Mouse (Mus musculus) MEL (cell line): Measurements from ENCODE around the gene Cenpb. TPM values are rescaled to one million over a fixed set of nuclear protein-coding genes. Genes with fewer than 3 reads are reported as not detected.

Experiments used
- DNase-seq: peaks from one replicate; pipeline ENCODE4 v3.0.0; 2011; ENCODE audit warnings: low read depth, low spot score
- H3K27ac ChIP-seq: 2 replicates; pipeline ENCODE4 v1.5.1; 2012; ENCODE audit warnings: low read depth, mild to moderate bottlenecking, control low read depth, low read length, moderate library complexity; ENCODE audit not compliant: control insufficient read depth
- H3K27me3 ChIP-seq, 2 experiments: fragments of 150-350 bp in 1 of 2; sonication (generic) in 1 of 2; 2 replicates each; pipeline ENCODE4 v1.6.1; 2012; ENCODE audit warnings: low read length in 2 of 2, mild to moderate bottlenecking in 2 of 2, improper control_type of control experiment in 1 of 2, moderate library complexity in 1 of 2; ENCODE audit not compliant: insufficient read depth in 2 of 2, control insufficient read depth in 1 of 2
- H3K36me3 ChIP-seq, 2 experiments: 2 replicates each; pipeline ENCODE4 v1.6.1; 2012 to 2014; ENCODE audit warnings: low read length in 2 of 2, improper control_type of control experiment in 1 of 2, inconsistent platforms in 1 of 2, mild to moderate bottlenecking in 1 of 2; ENCODE audit not compliant: insufficient read depth in 2 of 2, control insufficient read depth in 1 of 2
- H3K4me1 ChIP-seq, 2 experiments: fragments of 150-350 bp in 1 of 2; sonication (generic) in 1 of 2; 2 replicates each; pipeline ENCODE4 v1.6.1; 2012; ENCODE audit warnings: low read length in 2 of 2, improper control_type of control experiment in 1 of 2, mild to moderate bottlenecking in 1 of 2; ENCODE audit not compliant: insufficient read depth in 2 of 2, control insufficient read depth in 1 of 2
- H3K4me3 ChIP-seq, 2 experiments: fragments of 150-350 bp in 1 of 2; sonication (generic) in 1 of 2; 2 replicates each; pipeline ENCODE4 v1.5.1; 2012; ENCODE audit warnings: low read depth in 2 of 2, low read length in 2 of 2, mild to moderate bottlenecking in 2 of 2, moderate library complexity in 2 of 2, control low read depth in 1 of 2, improper control_type of control experiment in 1 of 2; ENCODE audit not compliant: control insufficient read depth in 1 of 2, insufficient read depth in 1 of 2
- H3K79me2 ChIP-seq: 2 replicates; pipeline ENCODE4 v1.6.1; 2012; ENCODE audit warnings: mild to moderate bottlenecking, low read length, moderate library complexity; ENCODE audit not compliant: control insufficient read depth, poor library complexity, insufficient read depth
- H3K9ac ChIP-seq: 2 replicates; pipeline ENCODE4 v1.6.1; 2012; ENCODE audit warnings: low read depth, mild to moderate bottlenecking, control low read depth, low read length, moderate library complexity; ENCODE audit not compliant: control insufficient read depth, poor library complexity, severe bottlenecking
- H3K9me3 ChIP-seq: fragments of 150-350 bp; sonication (generic); replicated peaks from 2 replicates; pipeline ENCODE4 v1.6.1; 2012; ENCODE audit warnings: mild to moderate bottlenecking, low read length, improper control_type of control experiment, moderate library complexity; ENCODE audit not compliant: insufficient read depth
- CHD1 ChIP-seq: IDR thresholded peaks from 2 replicates; pipeline ENCODE4 v1.6.1; 2012; ENCODE audit warnings: low read depth, mild to moderate bottlenecking, inconsistent platforms, low read length, improper control_type of control experiment
- CHD2 ChIP-seq: IDR thresholded peaks from 2 replicates; pipeline ENCODE4 v1.6.1; 2011; ENCODE audit warnings: low read length, improper control_type of control experiment
- CTCF ChIP-seq, 3 experiments: IDR thresholded peaks in 2 of 3; conservative IDR thresholded peaks in 1 of 3; 2 replicates each; pipeline ENCODE4 v1.5.1; 2011 to 2012; ENCODE audit warnings: low read length in 3 of 3, low read depth in 2 of 3, mild to moderate bottlenecking in 2 of 3, improper control_type of control experiment in 1 of 3, inconsistent platforms in 1 of 3, mixed read lengths in 1 of 3, moderate library complexity in 1 of 3; ENCODE audit not compliant: control insufficient read depth in 1 of 3, insufficient read depth in 1 of 3, poor library complexity in 1 of 3, severe bottlenecking in 1 of 3
- E2F4 ChIP-seq: IDR thresholded peaks from 2 replicates; pipeline ENCODE4 v1.6.1; 2011; ENCODE audit warnings: low read depth, low read length, improper control_type of control experiment, borderline replicate concordance
- ELF1 ChIP-seq: IDR thresholded peaks from 2 replicates; pipeline ENCODE4 v1.6.1; 2014; ENCODE audit warnings: low read depth, mild to moderate bottlenecking, inconsistent platforms, low read length, improper control_type of control experiment, moderate library complexity
- EP300 ChIP-seq, 2 experiments: IDR thresholded peaks; 2 replicates each; pipeline ENCODE4 v1.6.1; 2011; ENCODE audit warnings: improper control_type of control experiment in 2 of 2, low read length in 2 of 2, low read depth in 1 of 2, mild to moderate bottlenecking in 1 of 2
- ETS1 ChIP-seq: IDR thresholded peaks from 2 replicates; pipeline ENCODE4 v1.6.1; 2012; ENCODE audit warnings: low read depth, mild to moderate bottlenecking, inconsistent platforms, low read length, improper control_type of control experiment, moderate library complexity
- GABPA ChIP-seq: IDR thresholded peaks from 2 replicates; pipeline ENCODE4 v1.6.1; 2012; ENCODE audit warnings: low read depth, mild to moderate bottlenecking, inconsistent platforms, low read length, improper control_type of control experiment, moderate library complexity
- GATA1 ChIP-seq: IDR thresholded peaks from 2 replicates; pipeline ENCODE4 v1.6.1; 2011; ENCODE audit warnings: low read depth, low read length, improper control_type of control experiment
- HCFC1 ChIP-seq: IDR thresholded peaks from 2 replicates; pipeline ENCODE4 v1.6.1; 2012; ENCODE audit warnings: low read depth, mild to moderate bottlenecking, inconsistent platforms, low read length, improper control_type of control experiment, moderate library complexity
- JUND ChIP-seq: IDR thresholded peaks from 2 replicates; pipeline ENCODE4 v1.6.1; 2011; ENCODE audit warnings: low read depth, mild to moderate bottlenecking, improper control_type of control experiment, low read length
- KAT2A ChIP-seq: conservative IDR thresholded peaks from 2 replicates; pipeline ENCODE4 v1.6.1; 2012; ENCODE audit warnings: low read depth, low read length, improper control_type of control experiment, inconsistent platforms
- MAFK ChIP-seq: IDR thresholded peaks from 2 replicates; pipeline ENCODE4 v1.6.1; 2011; ENCODE audit warnings: low read depth, mild to moderate bottlenecking, low read length, improper control_type of control experiment, borderline replicate concordance
- MAX ChIP-seq: IDR thresholded peaks from 2 replicates; pipeline ENCODE4 v1.6.1; 2011; ENCODE audit warnings: low read length, improper control_type of control experiment
- MEF2A ChIP-seq: IDR thresholded peaks from 2 replicates; pipeline ENCODE4 v1.6.1; 2014; ENCODE audit warnings: low read depth, mild to moderate bottlenecking, inconsistent platforms, low read length, improper control_type of control experiment; ENCODE audit not compliant: poor library complexity, insufficient replicate concordance, severe bottlenecking; ENCODE audit errors: extremely low read depth
- MXI1 ChIP-seq: IDR thresholded peaks from 2 replicates; pipeline ENCODE4 v1.6.1; 2011; ENCODE audit warnings: mild to moderate bottlenecking, low read depth, low read length, improper control_type of control experiment
- MYB ChIP-seq: IDR thresholded peaks from 2 replicates; pipeline ENCODE4 v1.6.1; 2011; ENCODE audit warnings: mild to moderate bottlenecking, low read depth, low read length, improper control_type of control experiment
- MYC ChIP-seq: IDR thresholded peaks from 2 replicates; pipeline ENCODE4 v1.6.1; 2011; ENCODE audit warnings: low read depth, mild to moderate bottlenecking, low read length, improper control_type of control experiment, moderate library complexity
- NELFE ChIP-seq: IDR thresholded peaks from 2 replicates; pipeline ENCODE4 v1.6.1; 2011; ENCODE audit warnings: low read depth, low read length, improper control_type of control experiment
- NRF1 ChIP-seq: IDR thresholded peaks from 2 replicates; pipeline ENCODE4 v1.6.1; 2014; ENCODE audit warnings: low read depth, mild to moderate bottlenecking, inconsistent platforms, low read length, improper control_type of control experiment, moderate library complexity; ENCODE audit not compliant: poor library complexity, insufficient read depth, severe bottlenecking
- POLR2A ChIP-seq, 2 experiments: IDR thresholded peaks; 2 replicates each; pipeline ENCODE4 v1.6.1; 2011 to 2012; ENCODE audit warnings: low read length in 2 of 2, mild to moderate bottlenecking in 2 of 2, control low read depth in 1 of 2, improper control_type of control experiment in 1 of 2, low read depth in 1 of 2, moderate library complexity in 1 of 2; ENCODE audit not compliant: control insufficient read depth in 1 of 2, insufficient read depth in 1 of 2, poor library complexity in 1 of 2
- POLR2AphosphoS2 ChIP-seq: IDR thresholded peaks from 2 replicates; pipeline ENCODE4 v1.6.1; 2011; ENCODE audit warnings: low read length, improper control_type of control experiment
- POLR2AphosphoS5 ChIP-seq: IDR thresholded peaks from 2 replicates; pipeline ENCODE4 v1.6.1; 2012; ENCODE audit warnings: low read depth, borderline replicate concordance, mild to moderate bottlenecking, inconsistent platforms, low read length, moderate library complexity, mixed read lengths
- RAD21 ChIP-seq: IDR thresholded peaks from 2 replicates; pipeline ENCODE4 v1.6.1; 2011; ENCODE audit warnings: mild to moderate bottlenecking, low read depth, low read length, improper control_type of control experiment
- RCOR1 ChIP-seq: IDR thresholded peaks from 2 replicates; pipeline ENCODE4 v1.6.1; 2012; ENCODE audit warnings: low read depth, mild to moderate bottlenecking, inconsistent platforms, low read length, improper control_type of control experiment
- SIN3A ChIP-seq: IDR thresholded peaks from 2 replicates; pipeline ENCODE4 v1.6.1; 2012; ENCODE audit warnings: low read length, improper control_type of control experiment, inconsistent platforms
- SMC3 ChIP-seq: IDR thresholded peaks from 2 replicates; pipeline ENCODE4 v1.6.1; 2011; ENCODE audit warnings: low read depth, low read length, improper control_type of control experiment
- TAL1 ChIP-seq: IDR thresholded peaks from 2 replicates; pipeline ENCODE4 v1.6.1; 2012; ENCODE audit warnings: mild to moderate bottlenecking, inconsistent platforms, low read length, moderate library complexity, mixed read lengths
- TBP ChIP-seq: IDR thresholded peaks from 2 replicates; pipeline ENCODE4 v1.8.0; 2011; ENCODE audit warnings: low read depth, low read length, improper control_type of control experiment
- TCF12 ChIP-seq: IDR thresholded peaks from 2 replicates; pipeline ENCODE4 v1.6.1; 2014; ENCODE audit warnings: low read depth, mild to moderate bottlenecking, inconsistent platforms, low read length, improper control_type of control experiment, moderate library complexity
- UBTF ChIP-seq: IDR thresholded peaks from 2 replicates; pipeline ENCODE4 v1.6.1; 2012; ENCODE audit warnings: low read depth, mild to moderate bottlenecking, inconsistent platforms, low read length, improper control_type of control experiment, moderate library complexity, borderline replicate concordance; ENCODE audit not compliant: insufficient read depth
- USF1 ChIP-seq: IDR thresholded peaks from 2 replicates; pipeline ENCODE4 v1.6.1; 2014; ENCODE audit warnings: low read depth, mild to moderate bottlenecking, inconsistent platforms, low read length, improper control_type of control experiment, moderate library complexity
- USF2 ChIP-seq, 2 experiments: IDR thresholded peaks; 2 replicates each; pipeline ENCODE4 v1.6.1; 2011 to 2012; ENCODE audit warnings: improper control_type of control experiment in 2 of 2, low read length in 2 of 2, borderline replicate concordance in 1 of 2, inconsistent platforms in 1 of 2, low read depth in 1 of 2, mild to moderate bottlenecking in 1 of 2; ENCODE audit not compliant: insufficient read depth in 1 of 2
- ZC3H11A ChIP-seq: IDR thresholded peaks from 2 replicates; pipeline ENCODE4 v1.6.1; 2012; ENCODE audit warnings: low read depth, mild to moderate bottlenecking, inconsistent platforms, low read length, improper control_type of control experiment
- ZKSCAN1 ChIP-seq: IDR thresholded peaks from 2 replicates; pipeline ENCODE4 v1.6.1; 2012; ENCODE audit warnings: low read depth, mild to moderate bottlenecking, inconsistent platforms, low read length, improper control_type of control experiment, moderate library complexity
- polyA plus RNA-seq, 2 experiments: library from polyadenylated mRNA; stranded (reverse) in 1 of 2; unstranded in 1 of 2; fragments of >175 nt in 1 of 2; fragments of >200 nt in 1 of 2; gene quantifications; 2 replicates each; pipeline versions ENCODE4 v1.2.1 to v1.2.4; 2012; ENCODE audit warnings: low replicate concordance in 2 of 2, low read depth in 1 of 2; ENCODE audit not compliant: insufficient read length in 2 of 2, insufficient read depth in 1 of 2, missing spikeins in 1 of 2
- total RNA-seq: library from RNA; depleted of rRNA; stranded (reverse); fragments of 300-350 nt; gene quantifications from 2 replicates; pipeline ENCODE4 v1.2.3, GENCODE M21; 2012

The Cenpb gene
- total and polyA plus RNA-seq, 3 experiments, result 24.3 to 34.9 TPM; not detected in 1

DNA sequence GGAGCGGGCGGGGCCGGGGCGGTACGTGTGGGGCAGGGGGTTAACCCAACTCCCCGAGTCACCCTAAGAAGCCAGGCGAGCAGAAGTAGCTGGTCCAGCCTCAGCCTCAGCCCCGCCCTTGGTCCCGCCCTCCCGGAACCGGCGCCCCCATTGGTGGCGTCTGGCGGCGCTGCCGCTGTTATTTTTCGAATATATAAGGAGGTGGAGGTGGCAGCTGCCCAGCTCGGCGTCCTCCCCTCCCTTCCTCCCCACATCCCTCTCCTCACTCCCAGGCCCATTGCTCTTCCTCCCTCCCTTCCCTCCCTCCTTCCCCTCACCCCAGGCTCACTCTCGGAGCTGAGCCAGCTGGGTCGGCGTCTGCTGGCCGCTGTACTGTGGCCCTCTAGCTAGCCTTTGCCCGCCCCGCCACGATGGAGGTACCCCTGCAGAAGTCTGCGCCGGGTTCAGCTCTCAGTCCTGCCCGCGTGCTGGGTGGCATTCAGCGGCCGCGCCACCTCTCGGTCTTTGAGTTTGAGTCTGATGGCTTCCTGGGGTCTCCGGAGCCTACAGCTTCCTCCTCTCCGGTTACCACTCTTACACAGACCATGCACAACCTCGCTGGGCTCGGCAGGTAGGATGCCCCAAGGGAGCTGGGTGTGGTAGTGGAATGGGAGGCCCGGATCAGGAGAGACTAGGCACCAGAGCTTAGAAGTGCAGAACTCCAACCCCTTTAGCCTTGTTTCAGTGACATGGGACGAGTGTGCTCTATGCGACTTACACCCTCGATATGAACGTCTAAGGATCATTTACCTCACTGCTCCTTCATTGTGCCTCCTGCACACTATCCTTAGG, 7.1 kb upstream of the Cenpb start, which contains the start of the genes Cdc25b and Spef1:
Gene Cdc25b, plus strand, starts transcription at position 179 of the 831 bp plus-strand sequence.
Gene Spef1, minus strand, starts transcription at position 512 of the 831 bp plus-strand sequence.
- peak within 1 kb of the TSS; percentile 79 for H3K9ac ChIP-seq
- peak within 1 kb of the TSS; percentile 84 to 88 for H3K4me3 ChIP-seq
- no peaks in the 10 kb centered on the region for H3K9me3 ChIP-seq
- DNase-seq, result peak; percentile 92
- H3K79me2 ChIP-seq, result no peaks in the 10 kb centered on the region; the same call in none of the 2 replicates
- H3K4me1 ChIP-seq, result peaks cover 15 to 33% of the 10 kb centered on the region in 2 experiments
- peak within 1 kb of the TSS; percentile 48 for H3K27ac ChIP-seq
- H3K36me3 ChIP-seq, result peaks cover 0 to 31% of the 10 kb centered on the region in 2 experiments; a peak in 2 of 4 replicates
- H3K27me3 ChIP-seq, result no peaks in the 10 kb centered on the region
- 0 out of 2 replicates have a peak, but pooled peaks have one; percentile 29 for TF ChIP-seq HCFC1
- TF ChIP-seq ETS1, result 0 out of 2 replicates have a peak, but pooled peaks have one; percentile 14
- TF ChIP-seq KAT2A, result no peak
- TF ChIP-seq MEF2A, result no peak
- no peak; the same call in 1 of the 2 replicates for TF ChIP-seq MYC
- TF ChIP-seq MAFK, result no peak
- TF ChIP-seq ELF1, result peak; percentile 65
- TF ChIP-seq MYB, result no peak
- TF ChIP-seq EP300 (IDR thresholded peaks at IDR 0.05; ENCODE audit: low read depth in 1 of 2, low read length in 2 of 2), result no peak
- peak; percentile 57 for TF ChIP-seq TBP
- TF ChIP-seq NRF1, result no peak
- peak; percentile 47; the same call in 1 of the 2 replicates for TF ChIP-seq MXI1
- TF ChIP-seq GABPA, result no peak
- no peak for TF ChIP-seq USF2 (IDR thresholded peaks at IDR 0.05; ENCODE audit: borderline replicate concordance in 1 of 2, insufficient read depth in 1 of 2, low read depth in 1 of 2, low read length in 2 of 2)
- peak; percentile 27; the same call in 1 of the 2 replicates for TF ChIP-seq TCF12
- no peak for TF ChIP-seq UBTF
- TF ChIP-seq CHD2, result no peak
- no peak for TF ChIP-seq E2F4
- TF ChIP-seq CHD1, result peak; percentile 82; the same call in 1 of the 2 replicates
- TF ChIP-seq GATA1, result no peak
- peak in 2 of 3 experiments; percentile 6 to 19; a peak in 3 of 6 replicates for TF ChIP-seq CTCF (IDR thresholded peaks at IDR 0.05 in 2 of 3, conservative IDR thresholded peaks at IDR 0.05 in 1 of 3; ENCODE audit: control insufficient read depth in 1 of 3, insufficient read depth in 1 of 3, low read depth in 2 of 3, low read length in 3 of 3, poor library complexity in 1 of 3, severe bottlenecking in 1 of 3)
- no peak for TF ChIP-seq USF1
- peak; percentile 66; the same call in 1 of the 2 replicates for TF ChIP-seq POLR2AphosphoS2
- TF ChIP-seq POLR2AphosphoS5, result no peak
- peak; percentile 21 to 71; a peak in 2 of 4 replicates for TF ChIP-seq POLR2A (IDR thresholded peaks at IDR 0.05; ENCODE audit: control insufficient read depth in 1 of 2, insufficient read depth in 1 of 2, low read depth in 1 of 2, low read length in 2 of 2, poor library complexity in 1 of 2)
- TF ChIP-seq MAX, result no peak; the same call in 1 of the 2 replicates
- TF ChIP-seq NELFE, result peak; percentile 72
- TF ChIP-seq SMC3, result no peak
- TF ChIP-seq RCOR1, result no peak
- TF ChIP-seq ZKSCAN1, result no peak
- TF ChIP-seq JUND, result no peak
- no peak for TF ChIP-seq ZC3H11A
- peak; percentile 70 for TF ChIP-seq SIN3A
- no peak for TF ChIP-seq TAL1
- no peak for TF ChIP-seq RAD21
